Mouse (Mus musculus) left cerebral cortex, postnatal 4 days (tissue): Measurements from ENCODE around the gene Nrn1. TPM values are rescaled to one million over a fixed set of nuclear protein-coding genes. Genes with fewer than 3 reads are reported as not detected.
A peak's percentile ranks its signal among the peaks of the same experiment; 100 is the strongest.

ENCODE experiments used
- DNase-seq: peaks from one replicate; pipeline ENCODE4 v3.0.0-alpha.2; 2022
- intact Hi-C: fragments of 180-260 bp; cut with DNase I; formaldehyde crosslinking; loops from one replicate; pipeline ENCODE4 v1.15.1; 2025
- total RNA-seq, 2 experiments: library from RNA; stranded (reverse); gene quantifications; 2 replicates each; pipeline ENCODE4 v1.2.3; 2021

The Nrn1 gene
- 10 to 100 TPM; 22.6 to 29.6 TPM for total RNA-seq

DNA sequence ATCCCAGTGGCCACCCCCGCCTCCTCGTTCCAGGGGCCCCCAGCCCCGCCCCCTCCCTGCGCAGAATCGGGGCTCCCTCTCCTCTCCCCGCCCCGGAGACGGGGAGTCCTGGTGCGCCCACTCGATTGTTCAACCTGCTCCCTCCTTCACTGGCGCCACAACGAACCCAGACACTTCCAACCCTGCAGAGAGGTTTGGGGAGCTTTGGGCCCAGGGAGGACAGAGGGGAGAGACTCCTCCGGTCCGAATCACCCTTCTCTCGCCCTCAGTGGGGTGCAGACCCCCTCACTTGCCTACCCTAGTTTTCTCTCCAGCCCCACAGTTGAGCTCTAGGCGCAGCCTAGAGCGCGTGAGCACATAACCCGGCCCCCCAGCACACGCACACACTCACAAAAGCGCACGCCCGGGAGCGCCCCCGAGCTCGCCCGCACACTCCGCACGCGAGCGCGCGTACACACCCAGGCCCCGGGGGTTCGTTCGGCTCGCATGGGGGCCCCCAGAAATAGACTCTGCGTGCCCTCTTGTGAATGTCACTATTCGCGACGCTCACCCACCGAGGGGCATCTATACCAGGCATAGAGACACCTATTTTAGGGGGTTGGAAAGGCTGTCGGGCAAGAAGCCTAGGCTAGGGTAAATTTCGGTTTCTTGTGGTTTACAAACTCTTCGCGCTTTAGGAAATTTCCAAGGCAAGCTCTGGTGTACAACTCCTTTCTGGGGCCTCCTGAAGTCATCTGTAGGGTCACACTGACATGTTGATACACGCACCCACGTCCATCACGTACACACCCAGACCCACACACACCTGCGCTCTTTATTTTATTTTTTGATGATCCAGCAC is at the start of gene Nrn1:
Nrn1 (minus strand) TSS at position 401 of the 841 bp plus-strand sequence.
- DNase-seq, result peak; percentile 75
- intact Hi-C loops, result loop anchor here (5.0 to 10.0 kb wide), 3 partner anchors 453 to 720 kb away; no protein-coding TSS in a partner anchor

DNA sequence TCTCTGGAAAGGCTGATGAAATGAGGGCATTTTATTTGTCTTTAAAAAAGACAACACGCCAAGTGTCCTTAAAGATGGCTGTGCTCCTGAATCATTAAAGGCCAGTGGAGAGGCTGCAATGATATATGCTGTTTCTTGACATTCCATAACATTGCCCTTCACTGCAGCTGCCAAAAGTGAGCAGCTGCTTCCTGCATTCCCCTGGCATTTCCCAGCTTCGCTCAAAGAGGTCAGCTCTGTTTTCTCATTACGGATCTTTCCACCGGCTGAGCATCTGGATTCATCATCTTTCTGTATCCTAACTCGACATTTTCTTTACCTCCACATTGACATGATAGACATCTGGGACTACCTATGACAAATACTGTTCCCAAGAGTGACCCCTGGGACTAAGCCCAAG is 44.7 kb upstream of the Nrn1 start:
- DNase-seq, result no peak
- intact Hi-C loops, result no loop called here

DNA sequence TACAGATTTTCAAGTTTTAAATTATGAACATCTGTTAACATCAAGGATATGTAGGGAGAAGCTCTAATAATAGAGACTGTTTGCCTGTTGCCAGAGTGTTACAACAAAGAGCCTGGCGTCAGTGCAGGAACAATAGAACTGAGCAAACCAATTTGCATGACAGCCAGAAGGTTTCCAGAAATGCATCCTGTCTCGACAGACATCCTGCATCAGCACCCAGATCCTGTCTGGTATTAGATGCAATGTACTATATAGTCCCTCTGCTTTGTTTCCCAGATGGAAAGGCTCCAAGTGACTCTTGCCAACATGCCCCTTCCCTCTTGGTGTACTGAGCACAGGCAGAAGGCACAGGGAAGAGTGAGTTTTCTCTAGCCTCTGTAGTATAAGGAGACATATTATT is 31.9 kb upstream of the Nrn1 start:
- DNase-seq, result peak; percentile 7
- intact Hi-C loops, result no loop called here

DNA sequence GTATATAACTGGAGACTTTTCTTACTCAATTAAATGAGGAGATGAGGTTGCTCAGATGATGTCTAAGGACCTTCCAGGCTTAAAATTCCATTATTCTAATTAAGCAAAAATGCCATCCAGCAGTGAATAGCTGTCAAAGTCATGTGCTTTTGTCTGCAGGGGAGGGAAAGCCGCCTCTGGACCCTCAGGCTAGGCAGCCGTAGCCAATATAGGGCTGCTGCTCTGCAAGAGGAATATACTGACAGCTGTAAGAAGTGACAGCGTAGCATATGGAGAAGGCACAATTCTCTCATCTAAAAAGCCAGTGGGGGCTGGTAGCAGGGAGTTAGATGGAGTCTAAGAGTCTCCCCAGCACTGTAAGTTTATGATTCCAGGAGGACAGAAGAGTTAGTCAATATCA is 16.9 kb upstream of the Nrn1 start:
- DNase-seq, result peak; percentile 8

DNA sequence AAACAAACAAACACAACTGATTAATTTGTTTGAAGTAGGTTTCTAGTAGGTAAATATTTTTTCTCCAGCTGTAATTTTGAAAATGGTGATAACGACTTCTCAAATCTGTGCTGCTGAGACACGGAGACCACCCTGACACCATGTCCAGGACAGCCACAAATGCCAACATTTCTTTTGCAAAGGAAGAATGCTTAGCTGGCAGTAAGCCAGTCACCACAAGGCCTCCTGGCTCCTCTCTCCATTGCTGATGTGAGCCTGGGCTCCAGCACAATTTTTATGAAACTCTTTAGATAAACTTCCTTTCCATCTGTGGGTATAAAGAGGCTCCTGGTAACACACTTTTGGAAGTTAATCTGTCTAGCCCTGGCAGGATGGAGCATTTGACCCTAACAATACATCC is 15.1 kb upstream of the Nrn1 start:
- DNase-seq, result peak; percentile 45
- intact Hi-C loops, result no loop called here

More for the DNA sequence above, 16.9 kb upstream of the Nrn1 start:
- intact Hi-C loops, result no loop called here

DNA sequence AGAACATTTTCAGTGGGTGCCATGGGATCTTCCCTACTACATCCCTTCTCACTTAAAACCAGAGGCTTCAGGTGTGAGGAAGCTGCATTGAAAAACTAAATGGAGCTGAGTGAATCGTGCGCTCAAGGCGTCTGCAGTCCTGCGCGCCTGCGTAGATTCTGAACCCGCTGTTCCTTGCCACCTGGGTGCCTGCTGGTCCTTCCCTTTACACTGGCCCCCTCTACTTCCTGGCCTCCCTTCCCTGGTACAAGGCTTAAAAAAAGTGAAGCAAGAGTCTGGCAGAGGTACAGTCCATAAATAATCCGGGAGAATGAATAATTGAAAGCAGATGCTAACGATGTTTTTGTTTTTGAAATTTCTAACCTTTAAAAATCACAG is 1.7 kb upstream of the Nrn1 start:
- DNase-seq, result peak; percentile 41

DNA sequence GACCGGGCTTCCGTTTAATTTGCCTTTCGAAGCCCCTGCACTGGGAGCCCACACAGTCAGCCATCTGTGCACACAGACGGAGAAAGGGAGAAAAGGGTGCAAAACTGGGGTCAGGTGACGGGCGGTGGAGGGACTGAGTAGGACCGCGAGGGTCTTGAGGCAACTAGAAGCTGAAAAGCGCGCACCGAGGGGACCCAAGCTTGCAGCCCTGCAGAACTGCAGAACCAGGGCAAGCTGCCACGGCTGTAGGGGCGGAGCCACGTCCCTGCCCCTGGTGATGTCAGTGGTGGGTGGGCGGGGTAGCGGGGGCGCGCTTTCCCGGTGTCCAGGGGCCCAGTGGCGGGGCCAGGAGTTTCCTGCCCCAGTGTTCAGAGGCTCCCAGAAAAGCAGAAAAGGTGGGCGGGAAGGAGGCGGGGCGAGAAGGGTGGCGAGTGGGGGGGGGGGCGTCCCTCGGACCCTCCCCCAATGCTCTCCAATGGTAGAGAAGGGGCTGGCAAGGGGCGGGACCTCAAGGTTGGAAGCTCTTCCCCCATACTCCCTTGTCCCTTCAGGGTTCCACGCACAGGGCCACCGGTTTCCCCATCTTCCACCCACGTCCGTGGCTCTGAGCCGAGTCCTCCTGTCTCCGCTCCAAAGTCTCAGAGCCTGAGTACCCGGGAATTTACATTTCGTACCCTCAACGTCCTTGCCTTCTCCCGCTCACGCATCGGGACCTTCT is 1.1 kb upstream of the Nrn1 start:
- intact Hi-C loops, result loop anchor here (10.0 kb wide), 1 partner anchor 721 kb away; no protein-coding TSS in a partner anchor
- peak; percentile 95 for DNase-seq

More for the DNA sequence above, 1.7 kb upstream of the Nrn1 start:
- intact Hi-C loops, result loop anchor here (10.0 kb wide), 1 partner anchor 722 kb away; no protein-coding TSS in a partner anchor

DNA sequence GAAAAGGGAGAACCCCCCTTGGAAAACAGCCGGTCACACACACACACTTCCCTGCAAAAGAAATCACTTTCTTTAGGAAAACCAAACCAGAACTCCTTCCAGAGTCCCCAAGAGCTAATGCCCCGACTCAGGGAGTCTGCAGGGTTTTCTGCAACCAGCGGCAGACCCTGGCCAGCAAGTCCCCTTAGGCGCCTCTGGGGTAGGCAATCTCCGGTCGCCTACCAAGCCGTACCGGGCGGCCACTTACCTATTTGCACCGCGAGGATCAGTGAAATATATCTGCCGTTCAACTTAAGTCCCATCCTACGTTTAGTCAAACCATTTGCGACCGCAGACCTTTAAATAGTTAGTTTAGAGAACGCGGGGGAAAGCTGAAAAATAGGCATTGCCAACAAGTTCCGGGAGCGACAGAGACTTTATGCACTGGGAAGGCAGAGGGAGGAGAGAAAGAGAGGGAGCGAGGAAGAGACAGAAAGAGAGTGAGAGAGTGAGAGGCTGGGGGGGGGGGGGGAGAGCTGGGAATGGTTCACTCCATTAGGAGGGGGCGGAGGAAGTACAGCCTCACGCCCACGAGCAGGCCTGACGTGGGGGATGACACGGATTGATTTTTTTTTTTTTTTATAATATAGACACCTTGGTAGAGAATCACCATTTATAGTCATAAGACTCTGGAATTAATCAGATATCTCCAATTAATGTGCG is 791 bp downstream of the Nrn1 start:
- intact Hi-C loops, result loop anchor here (5.0 to 10.0 kb wide), 3 partner anchors 452 to 719 kb away; no protein-coding TSS in a partner anchor
- peak; percentile 51 for DNase-seq

DNA sequence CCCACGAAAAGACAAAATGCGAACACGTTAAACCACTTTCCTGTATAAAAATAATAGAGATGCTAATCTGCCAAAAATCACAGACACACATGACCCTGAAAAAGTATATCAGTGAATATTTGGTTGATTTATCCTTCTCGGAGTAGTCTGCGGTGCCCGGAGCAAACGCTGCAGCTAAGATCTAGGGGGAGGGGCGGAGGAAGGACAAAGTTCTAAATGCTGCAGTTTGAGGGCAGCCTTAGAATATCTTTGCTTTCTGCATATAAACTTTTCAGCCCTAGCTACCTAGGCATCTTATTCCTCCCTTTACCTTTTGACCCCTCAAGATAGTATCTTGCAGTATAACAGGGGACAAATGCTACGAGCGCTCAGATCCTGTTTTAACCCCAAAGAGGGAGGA is 1.4 kb downstream of the Nrn1 start:
- intact Hi-C loops, result loop anchor here (5.0 to 10.0 kb wide), 3 partner anchors 451 to 719 kb away; no protein-coding TSS in a partner anchor

DNA sequence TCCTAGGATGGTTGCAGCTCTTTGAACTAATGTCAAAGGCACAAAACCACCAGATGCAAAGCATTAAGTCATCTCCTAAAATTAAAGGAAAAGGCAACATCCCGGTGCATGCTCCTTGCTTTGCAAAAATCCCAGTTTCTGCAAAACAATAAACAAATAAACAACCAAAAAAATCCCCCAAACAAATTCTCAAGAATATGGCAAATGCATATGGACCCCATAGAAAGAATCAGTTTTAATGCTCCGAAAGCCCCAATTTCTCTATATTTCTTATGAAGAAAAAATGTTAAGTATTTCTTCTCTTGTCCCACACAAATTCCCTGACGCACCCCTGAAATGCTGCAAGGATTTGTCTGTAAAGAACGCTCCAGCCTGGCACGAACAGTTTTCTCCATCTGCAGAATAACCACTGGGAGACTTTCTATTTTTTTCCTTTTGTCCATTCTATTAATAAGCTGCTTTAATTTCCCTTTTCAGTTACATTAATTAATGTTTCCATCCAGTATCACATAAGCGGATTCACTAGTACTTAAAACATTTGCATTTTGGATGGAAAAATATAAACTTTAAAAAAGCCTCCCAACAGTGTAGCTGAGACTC is 1.9 kb downstream of the Nrn1 start:
- no peak for DNase-seq
- intact Hi-C loops, result loop anchor here (5.0 to 10.0 kb wide), 3 partner anchors 451 to 718 kb away; no protein-coding TSS in a partner anchor

More for the DNA sequence above, 1.4 kb downstream of the Nrn1 start:
- no peak for DNase-seq

DNA sequence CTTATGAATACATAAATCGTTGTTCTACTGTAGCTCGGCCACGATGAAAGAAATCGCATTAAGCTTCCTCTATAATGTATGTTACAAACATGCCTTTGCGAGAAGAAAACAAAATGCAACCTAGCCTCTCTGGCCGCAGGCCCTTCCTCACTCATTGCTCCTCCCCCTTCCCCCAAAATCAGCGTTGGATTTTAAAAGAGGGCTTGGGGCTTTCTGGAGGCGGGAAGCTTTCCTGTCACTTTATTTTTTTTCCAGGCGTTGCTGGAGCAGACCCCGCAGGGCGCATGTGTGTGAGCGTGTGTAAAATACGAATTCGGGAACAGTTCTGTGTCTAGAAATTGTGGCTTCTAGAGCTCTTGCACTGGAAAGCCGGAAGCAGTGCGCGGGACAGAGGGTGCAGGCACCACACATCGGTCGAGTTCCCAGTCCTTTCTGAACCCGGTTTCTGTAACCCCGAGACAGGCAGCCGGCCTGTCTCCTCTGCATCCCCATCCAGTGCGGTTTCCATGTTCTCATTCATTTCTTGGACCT is 2.9 kb downstream of the Nrn1 start:
- intact Hi-C loops, result loop anchor here (5.0 to 10.0 kb wide), 3 partner anchors 450 to 717 kb away; no protein-coding TSS in a partner anchor
- no peak for DNase-seq

DNA sequence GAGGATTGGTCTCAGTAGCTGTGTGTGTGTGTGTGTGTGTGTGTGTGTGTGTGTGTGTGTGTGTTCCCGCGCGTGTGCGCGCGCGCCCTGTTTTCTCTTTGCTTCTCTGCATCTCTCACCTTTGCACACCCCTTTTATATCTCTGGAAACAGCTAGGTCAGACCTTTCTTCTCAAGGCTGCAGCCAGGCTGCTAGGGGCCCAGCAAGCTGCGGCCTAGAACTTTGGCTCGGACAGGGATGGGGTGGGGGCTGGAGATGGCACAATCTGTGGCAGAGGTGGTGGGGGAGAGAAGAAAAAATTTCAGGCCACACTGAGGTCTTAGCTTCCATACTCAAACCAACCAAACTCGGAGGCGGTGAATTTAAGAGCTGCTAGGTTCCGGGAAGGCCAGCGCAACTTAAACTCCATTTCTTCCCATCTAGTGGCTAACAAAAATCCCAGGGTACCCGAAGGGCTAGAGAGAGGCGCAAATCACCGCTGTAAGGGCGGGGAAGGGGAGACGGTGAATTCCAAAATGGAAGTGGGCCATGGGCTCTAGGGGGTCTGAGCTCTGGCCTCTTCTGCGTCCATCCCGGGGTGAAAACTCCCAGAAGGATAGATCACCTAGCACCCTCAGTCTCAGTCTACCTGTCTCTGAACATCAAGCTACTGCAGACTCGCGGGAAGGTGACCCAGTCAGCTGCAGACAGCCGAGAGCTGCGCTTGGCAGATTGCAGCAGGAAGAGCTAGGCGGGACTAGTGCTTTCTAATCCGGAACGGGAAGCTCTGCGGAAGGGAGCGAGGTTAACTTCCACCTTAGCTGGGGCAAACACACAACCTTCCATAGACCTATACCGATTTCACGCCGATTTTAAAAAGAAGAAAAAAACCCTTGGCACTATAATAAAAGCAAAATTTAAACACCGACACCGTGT is 3.7 kb downstream of the Nrn1 start:
- intact Hi-C loops, result loop anchor here (5.0 to 10.0 kb wide), 3 partner anchors 449 to 716 kb away; no protein-coding TSS in a partner anchor
- DNase-seq, result peak; percentile 39

DNA sequence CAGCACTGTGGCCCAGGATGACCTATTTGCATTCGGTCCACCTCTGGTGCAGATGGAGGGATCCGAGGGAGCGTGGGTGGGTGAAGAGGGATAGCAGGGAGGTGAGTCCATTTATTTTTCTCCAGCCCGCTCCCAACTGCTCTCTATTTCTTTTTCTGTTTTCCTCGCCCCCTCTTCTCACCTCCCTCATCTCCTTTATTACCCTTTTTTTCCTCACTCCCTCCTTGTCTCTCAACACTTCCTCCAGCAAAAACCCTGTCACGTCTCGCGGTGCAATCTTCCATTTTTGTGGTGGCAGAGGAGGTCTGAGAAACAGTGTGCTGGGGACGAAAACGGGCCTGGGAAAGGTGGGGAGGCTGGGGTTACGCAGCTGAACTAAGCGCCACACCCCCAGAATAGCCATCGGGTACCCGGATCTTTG is 4.6 kb downstream of the Nrn1 start:
- peak; percentile 41 for DNase-seq
- intact Hi-C loops, result loop anchor here (5.0 to 10.0 kb wide), 3 partner anchors 448 to 716 kb away; no protein-coding TSS in a partner anchor

DNA sequence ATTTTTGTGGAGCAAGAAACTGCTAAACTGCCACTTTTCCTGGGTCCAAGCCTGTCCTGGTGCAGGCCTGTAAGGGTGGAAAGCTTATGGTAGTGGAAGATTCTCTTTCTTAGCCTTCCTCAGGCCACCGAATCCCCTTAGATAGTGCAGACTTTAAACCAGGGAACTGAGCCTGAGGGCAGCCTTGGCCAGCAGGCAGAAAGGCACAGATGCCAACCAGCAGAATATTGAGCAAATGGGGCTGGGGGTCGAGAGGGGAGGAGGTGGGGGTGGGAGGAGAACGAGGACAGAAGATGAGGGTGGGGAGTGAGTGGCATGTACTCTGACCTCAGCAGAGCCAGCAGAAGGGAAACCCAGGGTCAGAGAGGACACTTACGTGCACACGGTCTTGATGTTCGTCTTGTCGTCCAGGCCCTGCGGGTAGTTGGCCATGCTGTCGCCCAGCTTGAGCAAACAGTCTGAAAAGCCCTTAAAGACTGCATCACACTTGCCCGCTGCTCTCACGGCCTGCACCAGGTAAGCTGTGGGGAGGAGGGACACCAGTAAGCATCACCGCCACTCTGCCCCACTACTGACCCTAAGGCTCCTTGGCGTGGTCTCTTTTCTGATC is 5.1 kb downstream of the Nrn1 start:
- DNase-seq, result peak; percentile 38
- intact Hi-C loops, result loop anchor here (5.0 to 10.0 kb wide), 4 partner anchors 448 to 715 kb away; partner anchors contain the start of genes Fars2 and Lyrm4

DNA sequence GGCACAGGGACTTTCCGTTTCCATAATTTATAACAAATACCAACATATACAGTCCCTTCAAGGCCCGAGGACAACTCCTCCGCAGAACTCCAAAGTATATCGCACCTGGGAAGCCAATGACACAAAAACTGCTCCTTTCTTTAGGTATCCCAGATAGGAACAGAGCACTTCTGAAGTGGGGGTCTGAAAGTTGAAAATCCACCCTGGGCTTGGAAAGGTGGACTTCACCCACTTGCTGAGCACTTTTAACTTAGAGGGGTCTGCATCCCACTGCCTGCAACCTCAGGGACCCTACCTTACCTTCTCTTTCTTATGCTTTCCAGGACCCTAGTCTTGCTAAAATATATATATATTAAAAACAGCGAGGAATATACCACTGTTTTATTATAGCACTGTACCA is 6.4 kb downstream of the Nrn1 start:
- intact Hi-C loops, result loop anchor here (5.0 kb wide), 1 partner anchor 611 kb away; the partner anchor contains the start of genes Fars2 and Lyrm4
- DNase-seq, result no peak

DNA sequence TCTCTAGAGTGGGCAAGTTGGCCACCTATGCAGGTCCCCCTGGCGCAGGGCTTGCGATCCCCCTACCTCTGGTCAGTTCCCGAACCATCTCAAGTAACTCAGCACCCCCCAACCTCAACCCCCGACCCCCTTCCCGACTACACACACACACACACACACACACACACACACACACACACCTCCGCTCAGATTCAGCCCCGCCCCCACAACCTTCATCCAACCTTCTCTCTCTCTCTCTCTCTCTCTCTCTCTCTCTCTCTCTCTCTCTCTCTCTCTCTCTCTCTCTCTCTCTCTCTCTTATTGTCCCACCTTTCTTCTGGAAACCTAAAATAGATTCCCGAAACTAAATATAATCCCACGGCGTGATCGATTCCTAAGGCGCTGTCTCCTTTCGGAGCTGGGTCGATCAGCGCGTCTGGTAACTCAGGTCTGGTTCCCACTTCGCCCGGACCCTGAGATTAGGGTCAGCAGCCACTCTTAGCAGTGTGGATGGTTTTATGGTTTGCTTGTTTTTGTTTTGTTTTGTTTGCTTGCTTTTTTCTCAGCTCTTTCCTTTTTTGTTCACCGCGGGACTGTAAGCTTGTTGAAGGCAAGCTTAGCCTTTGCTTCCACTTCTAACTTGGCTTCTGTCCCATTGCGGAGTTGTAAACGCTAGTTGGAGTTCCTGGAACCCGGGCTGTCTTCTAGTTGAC is 7.0 kb downstream of the Nrn1 start:
- peak; percentile 59 for DNase-seq
- intact Hi-C loops, result loop anchor here (5.0 kb wide), 1 partner anchor 611 kb away; the partner anchor contains the start of genes Fars2 and Lyrm4
